Mouse (Mus musculus) liver, embryonic 16.5 days (tissue): ENCODE measurements around the gene Pif1. TPM values are rescaled to one million over a fixed set of nuclear protein-coding genes. Genes with fewer than 3 reads are reported as not detected.

Source experiments
- ATAC-seq: fragments of 200-750 bp; cut with Nextera tagmentation; 2 replicates; pipeline ENCODE4 v1.8.0; 2017; ENCODE audit warnings: low read depth, mild to moderate bottlenecking, moderate number of reproducible peaks, moderate library complexity
- H3K27ac ChIP-seq: fragments of 300-500 bp; sonication (generic); 2 replicates; pipeline ENCODE4 v1.5.1; 2014; ENCODE audit warnings: mild to moderate bottlenecking, low read length
- H3K27me3 ChIP-seq: fragments of 300-500 bp; sonication (generic); 2 replicates; pipeline ENCODE4 v1.6.1; 2014; ENCODE audit warnings: low read depth, low read length, mixed read lengths; ENCODE audit not compliant: control insufficient read depth, insufficient read depth
- H3K36me3 ChIP-seq: fragments of 300-500 bp; sonication (generic); 2 replicates; pipeline ENCODE4 v1.6.1; 2014; ENCODE audit warnings: mild to moderate bottlenecking; ENCODE audit not compliant: control insufficient read depth, insufficient read depth
- H3K4me1 ChIP-seq: fragments of 300-500 bp; sonication (generic); 2 replicates; pipeline ENCODE4 v1.6.1; 2014; ENCODE audit warnings: low read depth, low read length, mixed read lengths; ENCODE audit not compliant: control insufficient read depth
- H3K4me2 ChIP-seq: fragments of 300-500 bp; sonication (generic); 2 replicates; pipeline ENCODE4 v1.6.1; 2014; ENCODE audit warnings: low read depth, low read length, mixed read lengths
- H3K4me3 ChIP-seq: fragments of 300-500 bp; sonication (generic); 2 replicates; pipeline ENCODE4 v1.5.1; 2014; ENCODE audit warnings: low read depth, mild to moderate bottlenecking, low read length
- H3K9ac ChIP-seq: fragments of 300-500 bp; sonication (generic); 2 replicates; pipeline ENCODE4 v1.6.1; 2014; ENCODE audit warnings: low read depth, low read length
- H3K9me3 ChIP-seq: fragments of 300-500 bp; sonication (generic); replicated peaks from 2 replicates; pipeline ENCODE4 v1.6.1; 2016; ENCODE audit warnings: low read length; ENCODE audit not compliant: control insufficient read depth
- WGBS: fragments of 180-500 bp; shearing (Covaris S2); extraction: QIAGEN DNeasy Blood & Tissue Kit; methylation state at CpG from one replicate; pipeline ENCODE4 v1.1.7; 2014; ENCODE audit not compliant: insufficient replicate concordance; 5-methylcytosine and 5-hydroxymethylcytosine counted together
- polyA plus RNA-seq: library from polyadenylated mRNA; unstranded; fragments of >200 nt; fragmentation: Nextera tagmentation; extraction: Ambion mirVana; gene quantifications from 2 replicates; pipeline ENCODE4 v1.2.1, GENCODE M21; 2015

Pif1 gene
- polyA plus RNA-seq, 1 experiment from 2014 or later, result 9.6 TPM

DNA sequence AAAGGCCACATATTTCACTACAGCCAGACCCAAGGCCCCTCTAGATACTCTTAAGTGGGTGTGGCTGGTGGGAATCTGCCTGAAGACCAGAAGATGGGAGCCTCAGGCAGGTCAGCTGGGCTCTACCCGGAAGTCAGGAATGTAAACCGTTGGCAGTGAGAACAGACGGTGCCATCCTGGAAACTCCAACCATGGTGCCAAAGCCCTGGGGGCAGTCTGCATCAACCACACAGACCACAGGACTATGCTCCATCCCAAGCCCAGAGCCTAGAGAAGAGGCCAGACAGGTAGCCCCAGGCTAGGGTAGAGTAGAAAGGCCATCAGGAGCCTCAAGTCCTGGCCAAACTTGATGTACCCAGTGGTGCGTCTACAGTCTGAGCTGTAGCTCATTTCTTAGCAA, 31.3 kb upstream of the Pif1 start:
- no peak for ATAC-seq
- WGBS, result 65% methylated on average over 4 of the region's 4 CpGs
- Histone ChIP-seq H3K4me1 (peaks cover 76% of the 10 kb centered on the region), H3K4me2 (peak overlapping the region; percentile 65), H3K4me3 (peak overlapping the region; percentile 26), H3K9ac (peak overlapping the region; percentile 58), H3K27ac (peak overlapping the region; percentile 96), H3K27me3 (no peaks in the 10 kb centered on the region), H3K9me3 (no peaks in the 10 kb centered on the region), H3K36me3 (peaks cover 60% of the 10 kb centered on the region)

DNA sequence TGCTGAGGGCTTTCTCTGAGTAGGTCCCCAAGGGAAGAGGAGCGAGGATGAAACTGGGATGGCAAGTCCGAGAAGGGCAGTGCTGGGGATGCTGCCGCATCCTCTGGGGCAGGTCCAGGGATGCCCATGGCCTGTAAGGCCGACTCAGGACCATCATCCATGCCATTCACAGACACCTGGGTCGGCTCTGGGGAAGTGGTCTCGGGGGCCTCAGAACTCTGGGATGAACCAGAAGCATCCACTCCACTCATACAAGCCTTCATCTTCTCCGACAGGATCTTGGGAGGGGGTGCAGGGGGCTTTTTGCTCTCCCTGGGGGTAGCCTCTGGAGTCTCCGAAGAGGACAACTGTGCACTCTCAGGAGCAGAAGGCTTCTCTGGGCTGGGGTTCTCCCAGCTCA, 30.6 kb upstream of the Pif1 start:
- Histone ChIP-seq H3K36me3 (peaks cover 66% of the 10 kb centered on the region), H3K27me3 (no peaks in the 10 kb centered on the region), H3K27ac (peak overlapping the region; percentile 96), H3K9me3 (no peaks in the 10 kb centered on the region), H3K4me3 (no peak overlapping the region), H3K4me1 (peaks cover 72% of the 10 kb centered on the region), H3K9ac (no peak overlapping the region), H3K4me2 (no peak overlapping the region)
- 89% methylated on average over 8 of the region's 8 CpGs for WGBS
- ATAC-seq, result no peak

DNA sequence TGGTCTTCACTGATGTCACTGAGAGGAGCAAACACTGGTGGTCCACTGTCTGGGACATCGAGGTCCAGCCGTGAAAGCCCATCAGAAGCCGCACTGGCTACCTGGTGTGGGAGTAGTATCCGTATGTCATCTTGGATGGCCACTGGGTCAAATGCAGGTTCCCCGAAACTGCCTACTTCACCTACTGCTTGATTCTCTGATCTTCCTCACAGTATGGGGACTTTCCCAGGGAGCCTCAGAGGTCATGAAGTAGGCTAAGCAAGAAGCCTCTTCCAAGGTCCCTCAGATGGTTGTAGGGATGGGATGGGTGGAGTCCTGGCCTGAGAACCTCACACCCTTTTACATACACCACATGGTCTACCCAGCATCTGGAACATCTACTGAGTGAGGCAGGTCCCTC, 30.0 kb upstream of the Pif1 start:
- Histone ChIP-seq H3K27me3 (no peaks in the 10 kb centered on the region), H3K4me3 (no peak overlapping the region), H3K9me3 (no peaks in the 10 kb centered on the region), H3K27ac (peak overlapping the region; percentile 96), H3K4me2 (no peak overlapping the region), H3K36me3 (peaks cover 71% of the 10 kb centered on the region), H3K4me1 (peaks cover 72% of the 10 kb centered on the region), H3K9ac (peak overlapping the region; percentile 2; the same call in 1 of the 2 replicates)
- no peak for ATAC-seq
- WGBS, result 94% methylated on average over 5 of the region's 5 CpGs

DNA sequence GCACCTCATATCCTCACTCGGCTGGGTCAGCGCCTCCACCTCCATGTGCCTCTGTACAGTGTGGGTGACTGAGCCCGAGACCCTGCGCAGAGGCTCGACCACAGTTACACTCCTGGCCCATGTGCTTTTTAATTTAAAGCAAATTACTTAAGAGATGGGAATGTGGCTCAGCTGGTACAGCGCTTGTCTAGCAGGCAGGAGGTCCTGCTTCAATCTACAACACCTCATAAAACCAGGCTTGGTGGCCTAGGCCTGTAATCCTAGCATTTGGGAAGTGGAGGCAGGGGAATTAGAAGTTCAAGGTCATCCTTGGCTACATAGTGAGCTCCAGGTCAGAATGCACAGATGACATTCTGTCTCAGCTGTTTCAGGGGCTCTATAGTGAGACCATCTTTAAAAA, 28.2 kb upstream of the Pif1 start:
- no peak for ATAC-seq
- H3K4me2 ChIP-seq, result no peak overlapping the region
- peaks cover 76% of the 10 kb centered on the region for H3K36me3 ChIP-seq
- peaks cover 62% of the 10 kb centered on the region for H3K4me1 ChIP-seq
- H3K9ac ChIP-seq, result no peak overlapping the region
- no peak overlapping the region for H3K4me3 ChIP-seq
- WGBS, result 92% methylated on average over 6 of the region's 6 CpGs
- no peaks in the 10 kb centered on the region for H3K27me3 ChIP-seq
- no peak overlapping the region for H3K27ac ChIP-seq
- H3K9me3 ChIP-seq, result no peaks in the 10 kb centered on the region

DNA sequence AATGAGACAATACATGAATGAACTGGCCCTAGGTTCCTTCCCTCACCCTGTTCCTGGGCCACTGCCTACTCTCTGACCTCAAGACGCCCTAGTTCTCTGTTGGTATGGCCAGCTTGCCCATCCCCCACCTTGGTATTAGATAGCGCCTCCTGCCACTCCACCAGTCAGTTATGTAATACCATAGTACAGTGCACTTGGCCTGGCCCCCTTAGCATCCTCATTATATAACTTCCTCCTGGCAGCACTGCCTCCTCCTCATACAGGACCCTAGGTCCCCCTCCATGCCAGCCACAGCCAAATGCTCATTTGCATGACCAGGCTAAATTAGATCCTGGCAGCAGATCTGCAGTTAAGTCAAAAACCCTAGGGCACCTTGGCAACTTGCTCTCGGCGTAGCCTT, 25.9 kb upstream of the Pif1 start:
- peaks cover 75% of the 10 kb centered on the region for H3K36me3 ChIP-seq
- H3K9me3 ChIP-seq, result no peaks in the 10 kb centered on the region
- ATAC-seq, result no peak
- no peak overlapping the region; the same call in 1 of the 2 replicates for H3K9ac ChIP-seq
- H3K27ac ChIP-seq, result no peak overlapping the region
- no peaks in the 10 kb centered on the region for H3K27me3 ChIP-seq
- H3K4me3 ChIP-seq, result no peak overlapping the region
- peaks cover 54% of the 10 kb centered on the region for H3K4me1 ChIP-seq
- H3K4me2 ChIP-seq, result no peak overlapping the region
- 66% methylated on average over 4 of the region's 4 CpGs for whole genome bisulfite sequencing

DNA sequence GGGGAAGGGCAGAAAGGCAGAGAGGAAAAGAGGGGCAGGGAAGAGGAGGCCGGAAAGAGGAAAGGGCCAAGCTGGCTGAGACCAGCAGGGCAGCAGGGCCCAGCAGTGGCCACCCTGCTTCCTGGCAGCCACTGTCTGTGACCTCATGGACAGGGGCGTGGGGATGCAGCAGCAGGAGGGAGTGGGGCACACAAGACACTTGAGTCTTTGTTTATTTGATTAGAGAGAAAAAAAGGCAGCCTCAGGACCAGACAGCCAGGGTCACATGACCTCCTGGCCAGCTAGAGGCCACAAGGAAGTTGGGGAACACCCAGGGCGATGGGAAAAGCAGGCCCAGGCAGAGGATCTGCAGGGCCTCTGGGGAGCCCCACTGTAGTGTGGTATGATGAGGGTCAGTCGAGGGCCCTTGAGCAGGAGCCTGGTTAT, 24.9 kb upstream of the Pif1 start:
- Histone ChIP-seq H3K27ac (no peak overlapping the region), H3K4me2 (no peak overlapping the region), H3K36me3 (peaks cover 72% of the 10 kb centered on the region), H3K9me3 (no peaks in the 10 kb centered on the region), H3K27me3 (no peaks in the 10 kb centered on the region), H3K4me3 (no peak overlapping the region), H3K9ac (no peak overlapping the region), H3K4me1 (peaks cover 47% of the 10 kb centered on the region)
- 61% methylated on average over 4 of the region's 4 CpGs for WGBS
- 0 out of 2 replicates have a peak, but pooled peaks have one; percentile 20 for ATAC-seq

DNA sequence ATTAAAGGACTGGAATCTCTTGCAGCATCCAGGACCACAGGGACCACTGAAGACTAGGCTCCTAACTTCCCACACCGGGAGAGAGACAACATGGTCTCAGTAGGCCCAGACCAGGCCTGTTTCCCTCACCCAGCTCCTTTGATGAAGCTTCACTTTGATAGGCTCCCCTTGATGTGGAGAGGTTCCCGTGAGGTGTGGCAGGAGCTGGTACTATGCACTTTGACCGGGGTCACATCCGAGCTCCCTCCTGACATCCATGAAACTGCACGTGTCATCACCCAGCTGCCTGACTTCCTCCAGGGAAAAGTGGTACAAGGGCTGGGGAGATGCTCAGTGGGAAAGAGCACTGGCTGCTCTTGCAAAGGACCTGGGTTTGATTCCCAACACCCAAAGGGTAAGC, 23.9 kb upstream of the Pif1 start:
- peaks cover 69% of the 10 kb centered on the region for H3K36me3 ChIP-seq
- no peaks in the 10 kb centered on the region for H3K27me3 ChIP-seq
- H3K9ac ChIP-seq, result no peak overlapping the region
- no peaks in the 10 kb centered on the region for H3K9me3 ChIP-seq
- H3K4me1 ChIP-seq, result peaks cover 37% of the 10 kb centered on the region
- no peak overlapping the region for H3K4me3 ChIP-seq
- H3K27ac ChIP-seq, result no peak overlapping the region
- no peak overlapping the region for H3K4me2 ChIP-seq
- ATAC-seq, result no peak
- 91% methylated on average over 5 of the region's 5 CpGs for WGBS

DNA sequence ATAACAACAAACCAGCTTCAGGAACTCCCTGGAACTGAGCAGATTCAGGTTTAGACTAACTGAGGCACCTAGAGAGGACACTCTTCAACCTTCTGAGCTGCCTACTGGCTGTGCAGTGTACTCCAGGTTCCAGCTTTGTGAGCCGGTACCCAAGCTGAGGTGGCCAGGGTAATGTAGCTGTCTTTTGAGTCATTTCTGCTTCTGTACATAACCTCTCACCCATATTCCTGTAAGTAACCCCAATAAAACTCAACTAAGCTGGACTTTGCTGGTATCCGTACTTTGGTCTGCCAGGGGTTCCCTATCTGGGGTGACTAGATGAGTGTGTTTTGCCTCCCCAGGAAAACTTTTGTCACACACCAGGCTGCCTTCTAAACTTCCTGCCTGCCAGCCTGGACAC, 22.3 kb upstream of the Pif1 start:
- Histone ChIP-seq H3K27me3 (no peaks in the 10 kb centered on the region), H3K4me2 (no peak overlapping the region), H3K36me3 (peaks cover 67% of the 10 kb centered on the region), H3K4me3 (no peak overlapping the region), H3K27ac (peak overlapping the region; percentile 34), H3K9me3 (no peaks in the 10 kb centered on the region), H3K9ac (no peak overlapping the region), H3K4me1 (peaks cover 41% of the 10 kb centered on the region)
- 84% methylated on average over 2 of the region's 2 CpGs for WGBS
- ATAC-seq, result no peak

DNA sequence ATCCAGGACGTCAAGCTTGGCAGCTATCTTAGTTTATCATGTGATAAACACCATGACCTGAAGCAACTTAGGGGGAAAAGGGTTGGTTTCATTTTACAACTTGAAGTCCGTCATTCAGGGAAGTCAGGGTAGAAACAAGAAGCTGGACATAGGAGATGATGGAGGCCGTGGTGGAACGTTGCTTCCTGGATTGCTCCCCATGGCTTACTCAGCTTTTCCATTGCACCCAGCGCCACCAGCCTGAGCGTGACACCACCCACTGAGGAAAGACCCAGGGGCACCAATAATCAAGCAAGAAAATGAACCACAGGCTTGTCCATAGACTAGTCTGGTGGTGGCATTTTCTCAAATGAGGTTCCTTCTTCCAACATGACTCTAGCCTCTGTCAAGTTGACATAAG, 18.2 kb upstream of the Pif1 start:
- H3K9me3 ChIP-seq, result no peaks in the 10 kb centered on the region
- peak overlapping the region; percentile 60; the same call in 1 of the 2 replicates for H3K27ac ChIP-seq
- WGBS, result 88% methylated on average over 6 of the region's 6 CpGs
- no peak overlapping the region for H3K4me2 ChIP-seq
- no peak for ATAC-seq
- no peak overlapping the region for H3K9ac ChIP-seq
- H3K27me3 ChIP-seq, result no peaks in the 10 kb centered on the region
- H3K4me3 ChIP-seq, result no peak overlapping the region
- peaks cover 32% of the 10 kb centered on the region for H3K4me1 ChIP-seq
- H3K36me3 ChIP-seq, result peaks cover 63% of the 10 kb centered on the region
